ENCODE assay signal across 35 mouse cellular contexts in the genomic region with DNA sequence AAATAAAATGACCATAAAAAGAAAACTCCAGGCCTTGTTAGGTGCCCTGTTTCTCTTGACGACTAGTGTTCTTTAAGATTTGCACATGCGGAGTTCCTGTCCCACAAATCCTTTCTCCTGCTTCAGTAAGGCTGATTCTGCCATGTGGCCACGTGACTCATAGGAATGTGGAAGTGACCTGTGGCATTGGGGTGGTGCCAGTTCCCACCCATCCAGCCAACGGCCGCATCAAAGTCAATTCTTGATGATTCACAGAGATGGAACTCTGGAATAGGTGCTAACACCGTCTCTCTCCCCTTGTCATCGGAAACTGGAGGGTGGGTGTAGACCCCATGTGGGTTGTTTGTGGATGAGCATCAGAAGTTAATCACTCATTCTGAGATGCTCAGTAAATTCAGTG. TPM values are rescaled to one million over a fixed set of nuclear protein-coding genes. Genes with fewer than 3 reads are reported as not detected.
A peak's percentile ranks its signal among the peaks of the same experiment; 100 is the strongest.
DNase-seq lines count a peak whose midpoint lies in the region; ATAC-seq and TF ChIP-seq lines count a peak whose summit lies in the region.
"Had no signal": no experiment of that assay in that cellular context is flagged by ENCODE, and none has a peak within 500 bp of the region (broad histone marks: within the 10 kb centered on the region; RNA-seq: fewer than 3 reads in every experiment).

No protein-coding gene starts in this region.

- H3ac ChIP-seq in C2C12 (ENCODE audit: control insufficient read depth, insufficient read length, low read depth) (no peak overlapping the region), myocyte (ENCODE audit: control insufficient read depth, insufficient read length) (no peak overlapping the region)

- 79% methylated on average over 7 of the region's 7 CpGs for WGBS in heart, embryonic 12.5 days
- WGBS in forebrain, embryonic 14.5 days: 88% methylated on average over 7 of the region's 7 CpGs

- H3K4me2 ChIP-seq in heart, embryonic 12.5 days: no peak overlapping the region
- no peak overlapping the region for H3K4me2 ChIP-seq in myocyte (ENCODE audit: low read depth)
- no peak overlapping the region for H3K4me2 ChIP-seq in forebrain, embryonic 14.5 days (ENCODE audit: low read length)
- H3K4me2 ChIP-seq: forebrain, embryonic 13.5 days; hindbrain, embryonic 13.5 days; intestine, embryonic 15.5 days had no signal

- no peaks in the 10 kb centered on the region for H3K27me3 ChIP-seq in heart, embryonic 12.5 days (replicated peaks)
- H3K27me3 ChIP-seq in C2C12 (ENCODE audit: control insufficient read depth, insufficient read depth, insufficient read length): no peaks in the 10 kb centered on the region
- H3K27me3 ChIP-seq in myocyte (ENCODE audit: control insufficient read depth, insufficient read depth, insufficient read length): no peaks in the 10 kb centered on the region
- H3K27me3 ChIP-seq in forebrain, embryonic 14.5 days (replicated peaks; ENCODE audit: control insufficient read depth, insufficient read depth, low read length): no peaks in the 10 kb centered on the region
- H3K27me3 ChIP-seq: forebrain, embryonic 13.5 days; hindbrain, embryonic 13.5 days; intestine, embryonic 15.5 days had no signal

- no peaks in the 10 kb centered on the region for H3K36me3 ChIP-seq in heart, embryonic 12.5 days
- H3K36me3 ChIP-seq in C2C12 (ENCODE audit: control insufficient read depth, insufficient read depth) (no peaks in the 10 kb centered on the region), myocyte (ENCODE audit: control insufficient read depth, insufficient read depth) (no peaks in the 10 kb centered on the region)
- H3K36me3 ChIP-seq in forebrain, embryonic 14.5 days (ENCODE audit: control insufficient read depth, insufficient read depth, low read length): no peaks in the 10 kb centered on the region
- H3K36me3 ChIP-seq: forebrain, embryonic 10.5 days; hindbrain, embryonic 10.5 days; hindbrain, embryonic 13.5 days; intestine, embryonic 15.5 days had no signal

- TF ChIP-seq CTCF in C2C12 (IDR thresholded peaks at IDR 0.05; ENCODE audit: control insufficient read depth, insufficient read depth, insufficient read length): no peak

- no peaks in the 10 kb centered on the region for H3K9me3 ChIP-seq in heart, embryonic 12.5 days (replicated peaks)
- no peaks in the 10 kb centered on the region for H3K9me3 ChIP-seq in forebrain, embryonic 14.5 days (replicated peaks; ENCODE audit: control insufficient read depth, low read length)
- H3K9me3 ChIP-seq: forebrain, embryonic 10.5 days; forebrain, embryonic 13.5 days; hindbrain, embryonic 10.5 days; hindbrain, embryonic 13.5 days; intestine, embryonic 15.5 days had no signal

- no peak for ATAC-seq in heart, embryonic 12.5 days (ENCODE audit: insufficient number of reproducible peaks, low FRiP score)
- ATAC-seq in megakaryocyte, adult 5-6 weeks (ENCODE audit: poor library complexity, severe bottlenecking): no peak
- ATAC-seq in forebrain, embryonic 14.5 days: no peak
- ATAC-seq: activated CD4-positive, CD25-positive, alpha-beta regulatory T cell, adult 4 months; forebrain, embryonic 13.5 days; forebrain, postnatal 0 days; hindbrain, embryonic 16.5 days; intestine, embryonic 15.5 days; Patski had no signal

- no peaks in the 10 kb centered on the region for H3K79me3 ChIP-seq in C2C12 (ENCODE audit: low read depth)

- H3K4me1 ChIP-seq in heart, embryonic 12.5 days (replicated peaks): peaks cover 7% of the 10 kb centered on the region; the same call in 1 of the 2 replicates
- no peaks in the 10 kb centered on the region for H3K4me1 ChIP-seq in forebrain, embryonic 14.5 days (ENCODE audit: control insufficient read depth, insufficient read depth, low read length)
- H3K4me1 ChIP-seq: intestine, embryonic 15.5 days had no signal

- peak; percentile 11 for DNase-seq in heart, adult 11 months
- DNase-seq in NIH3T3 (ENCODE audit: low read depth) (peak; percentile 31), MN1 (ENCODE audit: low spot score) (no peak)
- DNase-seq in forebrain, embryonic 14.5 days (ENCODE audit: low spot score): no peak
- DNase-seq: adrenal gland, postnatal 10 days; adrenal gland, postnatal 36 days; cerebellum, adult 18-20 months; cerebellum, adult 9-10 months; cerebellum, postnatal 14 days; forebrain, postnatal 0 days; gastrocnemius, adult 2 months; gastrocnemius, postnatal 14 days; heart, adult 18-20 months; heart, postnatal 36 days; kidney, adult 11 months had no signal

- no peak overlapping the region for H3K4me3 ChIP-seq in heart, embryonic 12.5 days
- no peak overlapping the region for H3K4me3 ChIP-seq in C2C12 (ENCODE audit: insufficient read depth, poor library complexity, severe bottlenecking)
- no peak overlapping the region for H3K4me3 ChIP-seq in myocyte
- H3K4me3 ChIP-seq in forebrain, embryonic 14.5 days (ENCODE audit: low read depth, low read length): no peak overlapping the region
- H3K4me3 ChIP-seq: forebrain, embryonic 10.5 days; forebrain, embryonic 13.5 days; gastrocnemius, adult 2 months; hindbrain, embryonic 10.5 days; hindbrain, embryonic 13.5 days; intestine, embryonic 15.5 days had no signal

- TF ChIP-seq POLR2A in myocyte (IDR thresholded peaks at IDR 0.05; ENCODE audit: insufficient read length, low read depth): no peak

- H3K79me2 ChIP-seq in C2C12 (ENCODE audit: control insufficient read depth, insufficient read depth) (no peaks in the 10 kb centered on the region), myocyte (ENCODE audit: control insufficient read depth, insufficient read depth) (no peaks in the 10 kb centered on the region)

- H3K9ac ChIP-seq in heart, embryonic 12.5 days: no peak overlapping the region
- H3K9ac ChIP-seq in forebrain, embryonic 14.5 days (ENCODE audit: low read length): no peak overlapping the region
- H3K9ac ChIP-seq: forebrain, embryonic 13.5 days; forebrain, postnatal 0 days; hindbrain, embryonic 13.5 days; intestine, embryonic 15.5 days had no signal

- no peak overlapping the region for H3K27ac ChIP-seq in heart, embryonic 12.5 days (ENCODE audit: poor library complexity, severe bottlenecking)
- no peak overlapping the region for H3K27ac ChIP-seq in forebrain, embryonic 14.5 days (ENCODE audit: low read depth, low read length)
- H3K27ac ChIP-seq: forebrain, embryonic 10.5 days; forebrain, embryonic 13.5 days; gastrocnemius, adult 2 months; hindbrain, embryonic 10.5 days; hindbrain, embryonic 13.5 days; intestine, embryonic 15.5 days had no signal

TF ChIP-seq in C2C12, 6 proteins besides CTCF, POLR2A, EP300 and RAD21:
- no peak for TF ChIP-seq FOSL1 (IDR thresholded peaks at IDR 0.05; ENCODE audit: insufficient read depth, low read length, poor library complexity, severe bottlenecking)
- TF ChIP-seq CEBPB (IDR thresholded peaks at IDR 0.05; ENCODE audit: low read depth): no peak
- TF ChIP-seq USF1 (IDR thresholded peaks at IDR 0.05; ENCODE audit: low read depth): peak; percentile 93
- TF ChIP-seq MAX (IDR thresholded peaks at IDR 0.05): peak; percentile 50
- no peak for TF ChIP-seq MYOD1 (IDR thresholded peaks at IDR 0.05; ENCODE audit: control insufficient read depth, insufficient read length, low read depth)

TF ChIP-seq in myocyte, 11 proteins besides CTCF, POLR2A, EP300 and RAD21:
- TF ChIP-seq TCF3 (IDR thresholded peaks at IDR 0.05; ENCODE audit: insufficient read length, low read depth) (no peak), SRF (IDR thresholded peaks at IDR 0.05; ENCODE audit: control insufficient read depth, insufficient read length, low read depth) (no peak), CEBPB (IDR thresholded peaks at IDR 0.05; ENCODE audit: insufficient read depth, poor library complexity, severe bottlenecking) (no peak), E2F4 (IDR thresholded peaks at IDR 0.05; ENCODE audit: insufficient read depth) (no peak), USF1 (IDR thresholded peaks at IDR 0.05; ENCODE audit: low read depth) (peak; percentile 83), MYOG (IDR thresholded peaks at IDR 0.05; ENCODE audit: control insufficient read depth in 1 of 3, insufficient read depth in 1 of 3, insufficient read length in 2 of 3, low read depth in 2 of 3) (no peak)

RNA-seq across cellular contexts. Expression of a gene that starts 39.7 kb away (rescaled TPM):
- polyA plus RNA-seq in heart, embryonic 12.5 days (2016; fragmentation: Nextera tagmentation; extraction: Ambion mirVana): not detected in 2 replicates
- not detected for polyA plus RNA-seq in C2C12 (2012; fragmentation: generic; extraction: Trizol)
- polyA plus RNA-seq in myocyte (2012; fragmentation: generic; extraction: Trizol): not detected
- not detected in 2 replicates for total RNA-seq in megakaryocyte, adult 5-6 weeks (2015)
- total RNA-seq in megakaryocyte, adult 5-6 weeks (2017): not detected in 2 replicates
- polyA plus RNA-seq in forebrain, embryonic 14.5 days (2014; fragmentation: Nextera tagmentation; extraction: Ambion mirVana): not detected in 2 replicates
- total RNA-seq: adrenal gland, adult 18-20 months; adrenal gland, postnatal 10 days; adrenal gland, postnatal 36 days; ES-E14; forebrain, postnatal 0 days; gastrocnemius, adult 2 months; gastrocnemius, postnatal 14 days; gastrocnemius, postnatal 4 days; heart, adult 18-20 months; heart, postnatal 36 days had no signal
- polyA plus RNA-seq: embryonic facial prominence, embryonic 11.5 days; embryonic facial prominence, embryonic 14.5 days; forebrain, embryonic 10.5 days; forebrain, embryonic 13.5 days; forebrain, postnatal 0 days; frontal cortex, adult 2 months; heart, embryonic 14.5 days; heart, postnatal 0 days; hindbrain, embryonic 10.5 days; hindbrain, embryonic 13.5 days; hindbrain, embryonic 16.5 days; intestine, embryonic 15.5 days; Patski had no signal

Comparison
In these comparisons a context has a peak if more than half of its experiments do, and no peak if none do; other contexts are left out.
1. DNase-seq: peak in heart, adult 11 months (single experiment) and NIH3T3 (single experiment); none in MN1 (single experiment) and forebrain, embryonic 14.5 days (single experiment).